Mouse (Mus musculus) embryonic fibroblast, embryonic 13.5 days (primary cell): ENCODE data around the gene Fes.
A peak's percentile ranks its signal among the peaks of the same experiment; 100 is the strongest.

ENCODE experiments used
- CTCF ChIP-seq: IDR thresholded peaks from 2 replicates; pipeline ENCODE4 v1.5.1; 2011; ENCODE audit warnings: mild to moderate bottlenecking, control low read depth, low read length, moderate library complexity, borderline replicate concordance; ENCODE audit not compliant: insufficient read depth
- POLR2A ChIP-seq: IDR thresholded peaks from 2 replicates; pipeline ENCODE4 v1.6.1; 2011; ENCODE audit warnings: low read depth, mild to moderate bottlenecking, control low read depth, low read length, moderate library complexity

GRCm38 (mm10) chr7:80403551-80403950, 15.8 kb upstream of the Fes start:
- no peak for TF ChIP-seq CTCF
- peak; percentile 52 for TF ChIP-seq POLR2A
